Mouse (Mus musculus) retina, adult 2 months (tissue): Measurements from ENCODE around the gene Prkag2.
A peak's percentile ranks its signal among the peaks of the same experiment; 100 is the strongest.
"Not testable (repeated sequence)": the region's sequence is repeated elsewhere in the genome, so short reads cannot be mapped to it uniquely, and the experiment has no call there.

Experiments
- DNase-seq: peaks from one replicate; pipeline ENCODE4 v3.0.0-alpha.2; 2012; ENCODE audit warnings: low read depth, low spot score

Prkag2 gene

DNA sequence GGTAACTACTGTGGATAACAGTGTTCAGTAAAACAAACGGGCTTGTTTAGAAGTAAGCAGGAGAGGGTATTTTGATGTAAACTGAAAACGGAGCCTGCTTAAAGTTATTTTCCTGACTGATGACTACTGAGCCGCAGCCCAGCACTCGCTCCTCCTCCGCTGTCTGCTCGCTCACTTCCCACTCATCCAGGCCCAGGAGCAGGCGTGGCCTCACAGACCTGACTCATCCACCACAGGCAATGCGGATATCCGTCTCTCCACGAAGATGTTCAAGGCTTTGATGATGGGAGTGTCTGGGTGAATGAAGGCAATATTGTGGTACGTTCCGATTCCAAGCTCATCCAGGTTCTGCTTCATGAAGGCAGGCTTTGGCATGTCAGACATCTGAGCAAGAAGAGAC, 229.2 kb downstream of the Prkag2 start:
- DNase-seq = no peak

DNA sequence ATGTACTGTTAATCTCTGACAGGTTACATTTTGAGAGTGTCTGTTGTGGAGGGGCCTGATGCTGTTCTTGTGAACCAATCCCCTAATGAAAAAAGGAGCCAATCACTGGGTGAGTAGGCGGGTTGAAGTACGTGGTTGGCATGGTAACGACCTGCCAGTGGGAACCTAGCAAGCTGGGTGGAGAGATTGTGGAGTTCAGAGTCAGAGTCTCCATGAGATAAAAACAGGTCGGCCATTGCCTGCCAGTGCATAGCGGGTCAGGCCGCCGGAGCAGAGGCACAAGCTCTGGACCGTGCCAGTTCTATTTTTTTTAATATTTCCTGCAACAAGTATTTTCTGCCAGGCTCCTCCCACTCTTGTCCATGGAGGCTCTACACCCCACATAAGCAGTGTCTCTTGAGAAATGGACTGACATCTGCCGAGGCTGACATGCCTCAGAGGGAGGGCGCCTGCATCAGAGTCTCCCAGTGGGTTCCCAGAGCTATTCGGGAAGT, 230.6 kb downstream of the Prkag2 start:
- DNase-seq = no peak

DNA sequence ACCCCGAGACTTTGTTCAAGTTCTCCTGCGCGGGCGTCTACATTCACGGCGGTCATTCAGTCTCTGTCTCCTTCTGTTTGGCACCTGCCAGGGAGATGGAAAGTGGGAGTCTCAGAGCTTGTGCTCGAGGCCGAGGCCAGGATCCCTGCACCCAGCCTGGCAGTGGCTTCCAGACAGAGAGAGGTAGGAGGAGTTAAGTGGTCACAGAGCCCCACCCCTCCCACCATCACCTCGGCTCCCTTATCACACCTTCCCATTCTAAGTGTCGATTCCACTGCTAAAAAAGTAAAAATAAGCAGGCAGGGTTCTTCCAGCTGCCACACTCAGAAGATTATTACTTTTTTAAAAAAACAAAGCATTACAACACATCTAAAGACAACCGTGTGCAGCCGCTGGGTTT, 236.6 kb downstream of the Prkag2 start:
- no peak for DNase-seq

DNA sequence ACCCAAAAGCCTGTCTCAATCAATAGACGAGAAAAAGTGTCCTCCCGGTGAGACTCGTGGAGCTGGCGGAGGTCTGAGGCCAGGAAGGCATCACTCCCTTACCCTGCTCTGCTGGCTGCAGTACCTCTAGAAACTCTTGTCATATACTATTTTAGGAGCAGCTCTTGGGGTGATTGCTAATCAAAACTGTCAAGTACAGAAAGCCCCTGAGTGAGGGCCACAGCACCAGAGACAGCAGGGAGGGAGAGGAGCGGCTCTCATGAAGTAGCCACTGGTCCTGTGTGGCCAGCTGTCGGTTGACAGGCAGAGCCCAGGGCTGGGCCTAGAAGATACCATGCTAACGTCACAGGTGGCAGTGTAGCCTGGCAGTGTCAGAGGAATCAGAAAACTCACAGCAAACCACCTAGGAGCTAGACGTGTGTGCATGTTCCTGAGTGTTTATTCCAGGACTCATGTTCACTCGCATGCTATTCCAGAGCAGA, 239.0 kb downstream of the Prkag2 start:
- DNase-seq = no peak

DNA sequence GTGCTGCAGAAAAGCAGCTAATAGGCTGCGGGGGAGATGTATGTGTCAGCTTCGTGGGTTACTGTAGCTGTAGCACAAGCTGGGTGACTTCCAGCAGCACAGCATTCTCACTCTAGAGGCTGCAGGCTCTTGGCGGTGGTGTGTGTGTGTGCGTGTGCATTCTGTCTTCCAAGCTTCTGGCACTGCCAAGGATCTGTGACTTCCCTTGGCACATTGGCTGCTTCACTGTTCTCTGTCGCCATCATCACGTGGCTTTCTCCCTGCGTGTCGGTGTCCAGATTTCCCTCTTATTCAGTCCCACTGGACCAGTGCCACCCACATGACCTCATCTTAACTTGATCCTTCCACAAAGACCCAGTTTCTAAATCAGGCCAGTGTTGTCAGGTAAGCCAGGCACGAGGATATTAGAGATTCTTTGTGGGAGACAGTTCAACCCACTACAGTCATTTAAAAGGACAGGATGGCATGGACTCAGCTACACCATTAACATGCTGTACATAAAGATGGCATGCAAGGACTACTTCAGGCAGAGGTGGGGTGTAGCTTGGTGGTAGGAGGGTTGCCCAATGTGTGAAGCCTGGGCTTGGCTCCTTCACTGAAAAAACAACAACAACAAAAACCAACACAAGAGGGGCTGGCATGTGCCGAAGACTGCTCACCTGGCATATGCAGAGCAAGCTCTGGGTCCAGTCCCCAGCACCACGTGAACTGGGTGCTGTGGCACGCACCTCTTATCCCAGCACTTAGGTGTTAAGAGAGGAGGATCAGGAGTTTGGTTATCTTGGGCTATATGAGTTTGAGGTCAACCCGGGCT, 239.6 kb downstream of the Prkag2 start:
- peak; percentile 32 for DNase-seq

DNA sequence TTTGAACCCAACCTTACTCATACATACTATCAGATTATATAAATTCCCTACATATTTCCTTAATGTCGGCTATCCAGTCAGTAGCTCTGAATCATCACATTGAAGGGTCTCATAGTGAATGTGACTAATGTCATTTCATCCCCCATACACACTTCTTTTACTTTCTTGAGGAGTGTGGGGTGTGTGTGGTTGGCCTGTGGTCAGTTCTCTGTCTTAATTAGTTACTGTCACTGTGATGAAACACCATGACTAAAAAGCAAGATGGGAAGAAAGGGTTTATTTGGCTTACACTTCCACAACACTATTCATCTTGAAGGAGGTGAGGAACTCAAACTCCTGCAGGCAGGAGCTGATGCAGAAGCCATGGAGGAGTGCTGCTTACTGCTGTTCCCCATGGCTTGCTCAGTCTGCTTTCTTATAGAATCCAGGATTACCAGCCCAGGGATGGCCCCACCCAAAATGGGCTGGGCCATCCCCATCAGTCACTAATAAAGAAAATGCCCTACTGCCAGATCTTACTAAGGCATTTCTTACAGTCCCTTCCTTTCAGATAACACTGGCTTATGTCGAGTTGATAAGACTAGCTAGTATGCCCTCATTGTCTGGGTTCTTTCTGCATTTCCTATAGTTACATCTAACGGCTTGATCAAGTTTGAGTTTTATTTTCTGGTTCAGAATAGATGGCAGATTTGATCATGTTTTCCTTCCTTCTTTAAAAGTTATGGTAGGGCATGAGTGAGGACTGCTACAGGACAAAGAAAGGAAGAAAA, 240.5 kb downstream of the Prkag2 start:
- DNase-seq = no peak

DNA sequence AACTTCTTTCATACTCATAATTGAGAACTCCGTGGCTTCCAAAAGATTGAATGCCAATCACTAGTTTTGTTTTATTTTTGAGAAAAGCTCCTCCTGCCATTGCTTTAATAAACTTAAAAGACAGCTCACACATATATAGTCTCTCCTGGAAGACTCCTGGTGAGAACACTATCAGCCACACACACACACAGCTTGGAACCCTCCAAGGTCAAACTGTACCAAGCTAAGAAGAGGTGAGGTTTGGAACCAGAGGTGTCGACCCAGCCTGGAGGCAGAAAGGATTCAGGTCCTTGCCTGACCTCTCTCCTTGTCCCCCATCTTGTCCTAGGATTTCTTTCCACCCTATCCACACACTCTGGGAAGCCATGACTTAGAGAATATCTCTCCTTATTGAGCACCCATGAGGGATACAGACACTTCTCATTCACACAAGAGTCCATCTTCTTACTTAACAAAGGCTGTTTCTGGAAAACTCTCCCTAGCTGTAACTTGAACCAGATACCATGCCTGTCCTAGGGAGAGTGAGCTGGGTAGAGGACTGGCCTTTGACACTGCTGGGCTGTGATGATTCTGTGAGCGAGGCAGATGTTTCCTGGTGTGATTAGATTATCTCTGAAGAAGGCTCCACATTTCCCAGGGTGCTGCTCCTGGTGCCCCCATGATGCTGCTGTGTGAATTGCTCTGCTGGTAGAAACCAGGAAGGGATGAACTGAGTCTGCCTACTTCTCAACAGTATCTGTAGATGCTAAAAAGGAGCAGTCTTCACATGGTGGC, 245.4 kb downstream of the Prkag2 start:
- no peak for DNase-seq

DNA sequence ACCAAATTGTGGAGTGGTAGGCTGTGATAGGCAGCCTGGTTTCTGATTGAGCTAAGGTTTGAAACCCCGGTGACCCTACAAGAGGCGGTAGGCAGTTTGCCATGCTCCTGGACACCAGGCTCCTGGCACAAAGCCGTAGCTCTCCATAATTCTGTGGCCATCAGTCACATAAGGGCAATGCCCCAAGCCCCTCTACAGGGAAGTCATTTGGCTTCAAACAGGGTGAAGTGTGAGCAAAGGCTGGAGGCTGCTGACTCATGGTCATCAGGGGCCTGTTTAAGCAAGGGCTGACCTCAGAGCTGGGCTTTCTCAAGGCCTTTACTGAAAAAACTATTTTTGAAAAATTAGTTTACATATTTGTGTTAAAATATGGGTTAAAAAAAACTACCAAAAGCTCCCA, 246.2 kb downstream of the Prkag2 start:
- DNase-seq = no peak

DNA sequence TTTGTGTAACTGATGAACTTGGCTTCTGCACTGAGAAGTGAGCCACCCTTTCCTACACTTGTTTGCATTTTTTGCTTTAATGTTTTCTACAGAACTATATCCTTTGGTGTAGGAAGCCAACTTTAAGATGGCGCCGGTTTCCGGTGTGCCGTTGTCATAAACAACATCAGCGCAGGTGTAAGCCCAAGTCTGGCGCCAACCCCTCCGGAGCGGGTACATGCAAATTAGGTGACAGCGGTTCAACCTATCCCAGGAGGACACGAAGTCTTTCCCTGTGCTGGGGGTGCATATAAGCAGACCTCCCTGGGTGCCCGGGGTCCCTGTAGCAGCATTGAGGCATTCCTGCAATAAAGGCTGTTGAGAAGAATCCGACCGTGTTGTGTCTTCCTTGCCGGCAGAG, 252.2 kb downstream of the Prkag2 start:
- DNase-seq = not testable (repeated sequence)

DNA sequence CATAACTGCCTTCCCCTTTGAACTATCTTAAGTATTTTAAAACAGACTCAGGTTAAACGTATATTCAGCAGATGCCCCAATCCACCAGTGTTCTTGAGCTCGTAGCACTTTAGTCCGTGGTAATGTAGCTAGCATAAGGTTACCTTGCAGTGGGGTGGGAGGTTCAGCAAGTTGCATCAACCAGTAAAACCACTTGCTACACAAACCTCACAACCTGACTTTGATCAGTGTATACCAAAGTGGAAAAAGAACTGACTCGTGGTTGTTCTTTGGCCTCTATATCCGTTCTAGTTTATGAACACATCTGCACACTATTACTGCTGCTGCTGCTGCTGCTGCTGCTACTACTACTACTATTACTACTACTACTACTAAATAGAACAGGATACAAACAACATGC, 256.6 kb downstream of the Prkag2 start:
- DNase-seq = no peak

DNA sequence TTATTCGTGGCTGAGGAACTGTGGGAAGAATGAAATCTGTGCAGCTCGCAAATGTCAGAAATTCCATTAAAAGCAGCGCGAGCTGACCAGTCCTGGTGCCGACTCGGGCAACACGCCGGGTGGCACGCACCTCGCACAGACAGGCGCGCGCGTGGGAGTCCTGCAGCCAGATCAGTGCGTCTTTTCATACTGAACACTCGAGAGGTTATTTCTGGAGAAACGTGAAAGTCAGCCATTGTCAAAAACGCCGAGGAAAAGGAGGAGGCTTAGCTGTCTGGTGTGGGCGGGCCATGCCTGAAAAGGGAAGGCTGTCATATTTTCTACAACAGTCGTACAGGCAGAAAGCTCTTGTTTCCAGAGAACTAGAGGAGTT, 257.4 kb downstream of the Prkag2 start:
- no peak for DNase-seq

DNA sequence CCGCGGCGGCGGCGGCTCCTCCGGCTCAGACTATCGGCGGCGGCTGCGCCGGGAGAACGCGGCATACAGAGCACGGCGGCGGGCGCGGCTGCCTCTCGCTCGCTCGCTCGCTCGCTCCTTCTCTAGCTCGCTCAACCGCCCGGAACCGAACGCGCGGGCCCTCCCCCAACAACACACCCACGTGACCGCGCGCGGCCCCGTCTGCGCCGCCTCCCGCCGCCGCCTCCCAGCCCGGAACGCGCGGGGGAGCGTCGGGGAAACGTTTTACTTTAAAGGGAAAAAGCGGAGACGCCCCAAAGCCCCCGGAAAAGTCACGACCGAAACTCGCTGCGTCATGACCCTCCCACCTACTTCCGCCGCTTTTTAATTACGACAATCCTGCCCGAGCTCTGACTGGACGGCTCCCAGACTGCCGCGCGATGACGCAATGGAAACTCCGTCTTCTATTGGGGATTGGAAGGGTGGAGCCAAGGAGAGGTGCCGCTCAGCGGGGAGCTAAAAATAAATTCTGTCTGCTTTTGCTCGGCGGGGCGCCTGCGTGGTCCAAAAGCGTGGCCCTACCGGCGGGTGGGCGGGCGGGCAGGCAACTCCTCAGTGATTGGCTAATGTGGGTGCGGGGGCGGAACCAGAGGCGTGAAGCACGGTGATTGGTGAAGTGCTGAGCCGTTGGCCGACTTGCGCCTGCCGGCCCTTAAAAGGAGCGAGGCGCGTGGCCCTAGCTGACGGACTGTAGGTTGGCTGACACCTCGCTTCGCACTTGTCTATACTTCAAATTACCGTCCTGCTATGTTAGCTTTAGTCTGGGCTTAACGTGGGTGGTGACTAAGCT, 258.0 kb downstream of the Prkag2 start, which contains the start of gene Rheb:
TSS of gene Rheb (minus strand) at position 351 of the 829 bp plus-strand sequence.
- DNase-seq = peak; percentile 97

DNA sequence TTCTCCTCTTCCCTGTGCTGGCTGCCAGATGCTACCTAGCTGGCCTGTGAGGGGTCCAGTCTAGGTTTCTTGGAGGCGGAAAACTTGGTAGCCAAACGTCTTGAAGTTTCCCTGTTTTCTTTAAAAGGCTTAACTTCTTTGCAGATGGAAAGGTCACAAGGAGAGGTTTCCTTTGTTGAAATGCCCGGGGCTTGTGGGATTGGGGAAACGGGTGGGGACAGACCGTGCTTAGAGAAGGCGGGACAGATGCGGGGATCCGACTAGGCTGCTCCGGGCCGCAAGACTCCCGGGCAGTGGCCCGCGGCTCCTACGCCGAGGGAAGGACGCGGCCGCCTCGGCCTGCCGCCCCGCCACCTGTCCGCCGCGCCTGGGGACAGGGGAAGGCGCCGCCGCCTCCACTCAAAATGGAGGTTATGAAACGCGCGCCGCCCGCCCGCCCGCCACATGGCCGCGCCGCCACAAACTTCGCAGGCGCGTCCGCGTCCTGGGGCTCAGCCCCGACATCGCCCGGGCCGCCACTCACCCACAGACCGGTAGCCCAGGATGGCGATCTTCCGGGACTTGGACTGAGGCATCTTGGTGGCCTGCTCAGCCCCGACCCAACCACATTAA, 258.7 kb downstream of the Prkag2 start:
- DNase-seq = no peak

DNA sequence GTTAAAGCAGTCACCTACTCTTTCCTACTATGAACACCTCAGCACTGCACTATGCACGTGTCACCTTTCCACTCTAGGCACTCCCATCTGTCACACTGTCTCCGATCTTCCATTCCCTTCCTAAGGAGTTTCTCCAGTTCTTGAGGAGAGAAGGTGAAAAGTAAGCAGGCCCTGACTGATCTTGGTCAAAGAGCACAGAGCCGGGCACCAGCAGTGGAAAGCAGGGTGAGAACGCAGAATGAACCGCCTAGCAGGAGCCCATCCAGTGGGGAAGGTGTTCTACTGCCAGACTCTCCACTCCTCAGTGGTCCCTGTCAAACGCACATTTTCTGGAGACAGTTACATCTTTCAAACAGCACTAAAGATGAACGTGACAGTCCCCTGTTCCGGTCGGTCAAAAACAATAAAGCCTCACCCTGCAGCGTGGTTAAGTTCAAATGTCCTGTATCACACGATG, 259.4 kb downstream of the Prkag2 start:
- no peak for DNase-seq

DNA sequence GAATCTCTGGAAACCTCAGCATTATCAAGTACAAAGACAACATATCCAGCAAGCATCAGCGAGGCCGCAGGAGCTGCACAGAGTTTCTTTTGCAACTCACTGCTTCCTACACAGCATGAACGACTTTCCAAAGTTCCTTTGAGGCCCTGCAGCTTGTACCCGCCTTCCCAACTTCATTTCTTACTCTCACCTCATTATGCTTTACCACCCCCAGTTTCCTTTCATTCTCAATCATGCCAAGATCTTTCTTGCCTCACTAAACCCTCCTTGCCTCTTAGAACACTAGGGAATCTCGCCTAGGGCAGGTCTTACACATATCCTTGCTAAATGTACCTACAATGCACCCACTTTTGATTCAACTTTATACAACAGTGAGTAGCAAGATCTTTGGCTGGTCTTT, 266.0 kb downstream of the Prkag2 start:
- DNase-seq = no peak

DNA sequence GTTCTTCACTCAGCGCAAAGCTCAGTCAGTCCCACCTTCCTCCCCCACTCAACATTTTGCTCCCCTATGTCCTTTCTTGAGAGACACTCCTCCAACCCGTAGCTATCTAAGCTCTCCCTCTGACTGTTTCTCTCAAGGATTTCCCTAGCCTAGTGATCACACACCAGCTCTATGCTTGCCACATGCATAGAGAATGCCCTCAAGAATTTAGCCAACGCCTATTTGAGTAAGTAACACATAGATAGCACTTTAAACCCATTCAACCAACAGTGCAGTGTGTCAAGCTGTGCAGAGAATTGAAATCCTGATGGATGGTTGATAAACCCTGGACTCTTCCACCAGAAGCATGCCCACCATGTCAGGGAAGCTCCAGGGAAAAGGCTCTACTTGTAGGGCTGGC, 268.5 kb downstream of the Prkag2 start:
- DNase-seq = no peak

DNA sequence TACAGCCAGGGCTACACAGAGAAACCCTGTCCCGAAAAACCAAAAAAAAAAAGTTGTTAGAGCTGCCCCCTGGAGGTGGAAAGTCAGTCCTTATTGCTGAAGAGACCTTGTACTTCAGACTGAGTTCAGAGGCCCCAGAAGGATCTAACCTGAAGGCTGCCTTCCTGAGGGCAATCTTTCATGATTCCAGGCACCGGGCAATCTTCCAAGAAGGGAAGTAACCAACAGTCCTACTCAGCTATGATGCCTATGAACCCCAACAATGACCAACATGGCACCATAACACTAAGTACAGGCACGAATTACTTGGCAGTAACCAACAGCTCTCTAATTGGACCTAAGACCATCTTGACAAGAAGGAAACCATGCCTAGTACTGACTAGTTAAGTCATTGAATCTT, 272.0 kb downstream of the Prkag2 start:
- no peak for DNase-seq

DNA sequence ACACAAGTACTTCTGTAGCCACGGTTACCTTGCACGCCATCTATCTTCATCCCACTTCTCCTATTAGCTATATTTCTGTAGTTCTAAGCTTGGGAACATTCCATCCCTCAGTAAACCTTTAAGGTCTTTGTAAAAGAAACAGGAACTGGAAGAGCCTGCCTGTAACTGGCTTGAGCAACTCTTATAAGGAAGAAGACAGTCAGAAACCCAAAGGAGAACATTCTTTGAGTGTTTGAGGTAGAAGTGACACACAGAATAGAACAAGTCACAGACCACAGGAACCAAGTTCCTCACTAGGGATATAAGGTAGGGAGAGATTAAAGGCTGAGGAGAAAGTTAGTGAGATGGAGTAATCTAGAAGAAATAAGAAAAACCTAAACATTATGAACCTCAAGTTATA, 273.3 kb downstream of the Prkag2 start:
- no peak for DNase-seq

DNA sequence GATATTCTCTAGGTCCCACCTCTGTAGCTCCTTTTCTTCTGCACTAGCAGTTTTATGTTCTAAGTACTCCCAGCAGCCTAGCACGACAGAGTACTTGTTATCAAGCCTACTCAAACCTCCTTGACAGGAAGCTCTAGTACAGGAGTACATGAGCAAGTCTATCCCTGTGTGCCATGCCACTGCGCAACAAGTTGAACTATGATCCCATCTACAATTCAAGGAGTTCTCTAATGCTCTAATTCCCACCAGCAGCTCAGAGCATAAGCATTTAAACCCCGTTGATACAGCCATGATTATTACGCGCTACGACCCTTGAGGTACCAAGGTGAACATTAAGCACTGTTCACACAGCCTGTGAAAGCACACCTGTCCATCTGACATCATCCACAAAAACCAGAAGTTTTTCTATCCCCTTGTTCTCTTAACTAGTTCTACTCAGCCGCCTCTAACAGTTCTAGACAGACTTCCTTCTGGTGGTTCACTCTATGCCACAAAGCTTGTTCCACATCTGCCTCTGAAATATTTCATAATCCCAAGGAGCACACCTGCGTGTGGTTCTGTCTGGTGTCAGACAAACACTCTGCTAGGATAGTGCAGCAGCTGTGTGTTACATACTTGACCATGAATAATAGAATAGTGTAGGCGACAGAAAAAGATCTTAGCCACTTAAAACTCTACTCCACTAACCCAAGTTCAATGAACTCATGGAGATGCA, 274.2 kb downstream of the Prkag2 start:
- DNase-seq = no peak
